Mouse (Mus musculus) limb, embryonic 14.5 days (tissue): ENCODE measurements around the gene Adpgk. TPM values are rescaled to one million over a fixed set of nuclear protein-coding genes. Genes with fewer than 3 reads are reported as not detected.

Source experiments
- ATAC-seq: fragments of 200-750 bp; cut with Nextera tagmentation; 2 replicates; pipeline ENCODE4 v1.8.0; 2017; ENCODE audit warnings: low read depth, moderate number of reproducible peaks, moderate TSS enrichment; ENCODE audit not compliant: low FRiP score
- DNase-seq: peaks from one replicate; pipeline ENCODE4 v3.0.0-alpha.2; 2015; ENCODE audit warnings: low spot score
- H3K27ac ChIP-seq: fragments of 300-500 bp; sonication (generic); replicated peaks from 2 replicates; pipeline ENCODE4 v1.5.1; 2014; ENCODE audit warnings: low read depth, mild to moderate bottlenecking, low read length, moderate library complexity, mixed read lengths
- H3K27me3 ChIP-seq: fragments of 300-500 bp; sonication (generic); 2 replicates; pipeline ENCODE4 v1.6.1; 2014; ENCODE audit warnings: low read length, mixed read lengths; ENCODE audit not compliant: control insufficient read depth, insufficient read depth
- H3K36me3 ChIP-seq: fragments of 300-500 bp; sonication (generic); 2 replicates; pipeline ENCODE4 v1.6.1; 2014; ENCODE audit warnings: mild to moderate bottlenecking, low read length, moderate library complexity, mixed read lengths; ENCODE audit not compliant: control insufficient read depth, insufficient read depth
- H3K4me1 ChIP-seq: fragments of 300-500 bp; sonication (generic); 2 replicates; pipeline ENCODE4 v1.6.1; 2014; ENCODE audit warnings: antibody characterized with exemption, low read length, mixed read lengths; ENCODE audit not compliant: control insufficient read depth, insufficient read depth
- H3K4me2 ChIP-seq: fragments of 300-500 bp; sonication (generic); replicated peaks from 2 replicates; pipeline ENCODE4 v1.6.1; 2014; ENCODE audit warnings: low read depth, mild to moderate bottlenecking, low read length, moderate library complexity; ENCODE audit not compliant: severe bottlenecking
- H3K4me3 ChIP-seq: fragments of 300-500 bp; sonication (generic); replicated peaks from 2 replicates; pipeline ENCODE4 v1.5.1; 2014; ENCODE audit warnings: low read length
- H3K9ac ChIP-seq: fragments of 300-500 bp; sonication (generic); 2 replicates; pipeline ENCODE4 v1.6.1; 2014; ENCODE audit warnings: mild to moderate bottlenecking, low read depth, low read length, moderate library complexity; ENCODE audit not compliant: severe bottlenecking
- H3K9me3 ChIP-seq: fragments of 300-500 bp; sonication (generic); 2 replicates; pipeline ENCODE4 v1.6.1; 2016; ENCODE audit warnings: low read length; ENCODE audit not compliant: control insufficient read depth
- POLR2A ChIP-seq: fragments of 200-500 bp; IDR thresholded peaks from 2 replicates; pipeline ENCODE4 v1.8.0; 2012; ENCODE audit warnings: inconsistent platforms, mild to moderate bottlenecking, moderate library complexity, borderline replicate concordance; ENCODE audit not compliant: insufficient read depth, insufficient read length; ENCODE audit errors: extremely low read depth
- WGBS: fragments of 180-500 bp; shearing (Covaris S2); extraction: QIAGEN DNeasy Blood & Tissue Kit; methylation state at CpG from one replicate; pipeline ENCODE4 v1.1.7; 2014; 5-methylcytosine and 5-hydroxymethylcytosine counted together
- polyA plus RNA-seq, 2 experiments: library from polyadenylated mRNA; depleted of rRNA in 1 of 2; stranded (reverse) in 1 of 2; unstranded in 1 of 2; fragments of >200 nt; fragmentation: Nextera tagmentation in 1 of 2; extraction: Ambion mirVana in 1 of 2; gene quantifications; 2 replicates each; pipeline versions ENCODE4 v1.2.1 to v1.2.3; 2012 to 2014

The Adpgk gene
- polyA plus RNA-seq (2012; rRNA removed) (46.2 and 47.4 TPM in 2 replicates), polyA plus RNA-seq (2014; fragmentation: Nextera tagmentation; extraction: Ambion mirVana) (51.2 and 53.0 TPM in 2 replicates)

DNA sequence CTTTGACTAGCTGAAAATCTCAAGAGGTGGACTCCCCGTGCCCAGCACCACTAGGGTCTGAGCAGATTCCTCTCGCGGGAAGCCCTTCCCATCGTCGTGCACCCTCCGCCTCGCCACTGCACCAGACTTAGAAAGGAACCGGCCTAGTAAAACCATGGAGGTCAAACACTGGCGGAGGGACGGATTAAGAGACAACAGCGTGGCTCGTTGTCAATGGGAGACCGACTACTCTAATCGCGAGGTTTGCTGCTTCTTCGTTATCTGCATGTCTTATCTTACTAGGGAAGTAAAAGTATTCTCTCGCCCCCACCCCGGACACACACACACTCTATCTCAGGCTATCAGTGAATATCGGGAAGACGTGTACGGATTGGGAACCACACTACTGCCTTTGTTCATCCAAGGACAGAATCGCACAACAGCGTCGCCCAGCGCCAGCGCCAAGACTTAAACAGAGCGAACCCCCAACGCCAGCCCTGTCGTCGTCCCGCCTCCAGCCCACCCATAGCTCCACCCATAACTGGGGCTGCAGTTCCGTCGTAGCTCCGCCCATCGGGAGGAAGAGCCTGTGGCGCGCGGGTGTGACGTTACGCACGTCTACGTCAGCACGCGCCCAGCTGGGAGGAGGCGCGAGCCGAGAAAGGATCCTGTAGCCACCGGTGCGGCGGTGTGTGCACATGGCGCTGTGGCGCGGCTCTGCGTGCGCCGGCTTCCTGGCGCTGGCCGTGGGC, at the start of gene Adpgk:
Gene Adpgk, plus strand, starts transcription at position 602 of the 731 bp plus-strand sequence.
- peak within 1 kb of the TSS; percentile 86 for H3K4me3 ChIP-seq
- no peaks in the 10 kb centered on the region for H3K27me3 ChIP-seq
- no peaks in the 10 kb centered on the region for H3K36me3 ChIP-seq
- peak within 1 kb of the TSS; percentile 88 for H3K9ac ChIP-seq
- DNase-seq (peak; percentile 98), ATAC-seq (peak; percentile 96)
- WGBS, result under 1% methylated on average over 54 of the region's 58 CpGs
- H3K9me3 ChIP-seq, result no peaks in the 10 kb centered on the region
- peak; percentile 88 for TF ChIP-seq POLR2A
- peaks cover 39% of the 10 kb centered on the region for H3K4me1 ChIP-seq
- peak within 1 kb of the TSS; percentile 70 for H3K4me2 ChIP-seq
- H3K27ac ChIP-seq, result peak within 1 kb of the TSS; percentile 87

DNA sequence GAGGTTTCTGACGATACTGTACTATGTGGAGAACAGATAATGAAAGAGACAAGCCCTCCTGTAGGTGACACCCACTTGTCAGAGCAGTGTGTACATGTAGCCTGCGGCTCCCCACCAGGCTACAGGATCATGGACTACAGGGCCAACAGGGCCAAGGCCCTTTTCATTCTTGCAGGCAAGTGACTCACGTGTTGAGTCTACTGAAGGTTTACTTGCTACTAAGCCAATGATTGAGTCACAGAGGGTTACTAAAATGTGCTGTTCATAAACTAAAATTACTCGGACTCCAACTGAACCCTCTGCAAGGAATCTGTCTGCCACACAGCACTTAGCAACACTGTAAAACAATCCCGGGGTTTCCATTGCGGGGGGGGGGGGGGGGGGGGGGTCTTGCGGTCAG, 46.2 kb upstream of the Adpgk start:
- Histone ChIP-seq H3K27me3 (no peaks in the 10 kb centered on the region), H3K27ac (no peak overlapping the region), H3K9me3 (no peaks in the 10 kb centered on the region), H3K9ac (no peak overlapping the region), H3K36me3 (no peaks in the 10 kb centered on the region), H3K4me2 (no peak overlapping the region), H3K4me1 (peaks cover 20% of the 10 kb centered on the region), H3K4me3 (no peak overlapping the region)
- TF ChIP-seq POLR2A, result no peak
- ATAC-seq (no peak), DNase-seq (no peak)
- WGBS, result 44% methylated on average over 6 of the region's 7 CpGs

DNA sequence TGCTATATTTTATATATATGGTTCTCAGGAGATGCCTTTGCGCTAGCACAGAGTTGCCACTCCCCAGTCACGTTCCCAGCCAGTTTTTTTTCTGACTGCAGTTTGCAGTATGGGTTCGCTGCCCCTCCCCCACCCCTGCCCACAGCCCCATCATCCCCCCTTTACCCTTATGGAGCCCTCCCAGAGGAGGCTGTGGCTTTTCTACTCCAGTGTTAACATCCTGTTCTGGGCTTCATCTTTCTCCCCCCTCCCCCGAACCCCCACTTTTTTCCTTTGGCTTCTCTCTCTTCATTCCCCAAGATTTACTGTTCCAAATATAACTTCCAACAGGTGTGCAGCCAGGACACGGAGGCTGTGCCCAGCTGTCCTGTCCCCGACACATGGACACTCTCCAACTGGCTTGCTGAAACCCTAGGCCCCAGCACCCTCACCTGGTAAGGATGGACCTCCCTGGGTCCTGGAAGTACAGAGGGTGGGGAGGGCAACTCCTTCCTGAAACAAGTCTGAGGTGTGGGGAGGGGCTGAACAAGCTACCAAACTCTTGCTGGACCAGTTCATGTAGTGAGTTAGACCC, 44.8 kb upstream of the Adpgk start:
- Histone ChIP-seq H3K4me1 (peaks cover 20% of the 10 kb centered on the region), H3K9ac (no peak overlapping the region), H3K4me3 (no peak overlapping the region), H3K4me2 (no peak overlapping the region), H3K27ac (no peak overlapping the region), H3K36me3 (no peaks in the 10 kb centered on the region), H3K9me3 (no peaks in the 10 kb centered on the region), H3K27me3 (no peaks in the 10 kb centered on the region)
- 19% methylated on average over 6 of the region's 6 CpGs for WGBS
- DNase-seq (peak; percentile 20), ATAC-seq (peak; percentile 55)
- TF ChIP-seq POLR2A, result no peak

DNA sequence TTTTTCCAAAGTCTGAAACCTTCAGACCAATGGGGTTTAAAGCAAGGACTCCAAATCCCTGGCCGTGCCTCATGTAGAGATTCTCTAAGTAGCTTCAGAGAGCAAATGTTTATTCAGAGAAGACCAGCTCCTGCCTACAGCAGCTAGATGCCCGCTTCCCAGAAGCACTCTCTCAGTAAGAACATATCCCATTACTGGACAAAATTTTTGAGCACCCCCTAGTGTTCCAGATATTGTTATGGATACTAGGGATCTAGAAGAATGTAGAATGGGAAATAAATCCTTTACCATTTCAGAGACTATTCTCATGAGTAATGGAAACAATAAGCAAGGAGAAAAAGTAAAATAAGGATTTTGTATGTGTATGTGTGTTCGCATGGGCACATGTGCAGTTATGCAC, 42.0 kb upstream of the Adpgk start:
- H3K27me3 ChIP-seq, result no peaks in the 10 kb centered on the region
- no peak overlapping the region for H3K4me2 ChIP-seq
- no peaks in the 10 kb centered on the region for H3K36me3 ChIP-seq
- no peak overlapping the region for H3K27ac ChIP-seq
- WGBS, result 85% methylated on average over 3 of the region's 3 CpGs
- H3K9me3 ChIP-seq, result no peaks in the 10 kb centered on the region
- DNase-seq, result peak; percentile 32
- H3K4me3 ChIP-seq, result no peak overlapping the region
- H3K9ac ChIP-seq, result no peak overlapping the region
- TF ChIP-seq POLR2A, result no peak
- H3K4me1 ChIP-seq, result peaks cover 20% of the 10 kb centered on the region
- ATAC-seq, result no peak

DNA sequence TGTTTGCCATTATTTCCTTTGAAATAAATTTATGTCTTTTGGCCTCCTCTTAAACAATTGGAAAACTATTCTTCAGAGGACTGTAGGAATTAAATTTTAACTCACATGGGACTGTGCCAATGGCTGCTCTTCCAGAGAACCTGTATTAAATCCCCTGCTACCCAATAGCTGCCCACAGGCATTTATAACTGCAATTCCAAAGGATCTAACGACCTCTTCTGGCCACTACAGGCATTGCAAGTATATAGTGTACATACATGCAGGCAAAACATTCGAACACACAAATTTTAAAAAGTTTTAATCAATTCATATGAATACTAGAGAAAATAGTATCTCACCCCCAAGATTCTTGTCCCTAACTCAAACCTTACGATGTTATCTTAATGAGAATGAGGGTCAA, 41.1 kb upstream of the Adpgk start:
- Histone ChIP-seq H3K9me3 (no peaks in the 10 kb centered on the region), H3K4me1 (peaks cover 13% of the 10 kb centered on the region), H3K36me3 (no peaks in the 10 kb centered on the region), H3K9ac (no peak overlapping the region), H3K4me3 (no peak overlapping the region), H3K4me2 (no peak overlapping the region), H3K27ac (no peak overlapping the region), H3K27me3 (no peaks in the 10 kb centered on the region)
- no peak for TF ChIP-seq POLR2A
- peak; percentile 36 for DNase-seq
- no peak for ATAC-seq
- 68% methylated on average over 3 of the region's 3 CpGs for WGBS
